Mouse (Mus musculus): ENCODE results near the gene Epas1.

Gene Epas1

GRCm38 (mm10) chr17:86757621-86758020 is 4.1 kb downstream of the Epas1 start:
- DNase-seq, result no peak

GRCm38 (mm10) chr17:86761859-86762258 is 8.4 kb downstream of the Epas1 start:
- no peak for DNase-seq

- DNase-seq, result no peak
These were observed 9.2 kb downstream of the Epas1 start for GRCm38 (mm10) chr17:86762479-86763242.

DNA sequence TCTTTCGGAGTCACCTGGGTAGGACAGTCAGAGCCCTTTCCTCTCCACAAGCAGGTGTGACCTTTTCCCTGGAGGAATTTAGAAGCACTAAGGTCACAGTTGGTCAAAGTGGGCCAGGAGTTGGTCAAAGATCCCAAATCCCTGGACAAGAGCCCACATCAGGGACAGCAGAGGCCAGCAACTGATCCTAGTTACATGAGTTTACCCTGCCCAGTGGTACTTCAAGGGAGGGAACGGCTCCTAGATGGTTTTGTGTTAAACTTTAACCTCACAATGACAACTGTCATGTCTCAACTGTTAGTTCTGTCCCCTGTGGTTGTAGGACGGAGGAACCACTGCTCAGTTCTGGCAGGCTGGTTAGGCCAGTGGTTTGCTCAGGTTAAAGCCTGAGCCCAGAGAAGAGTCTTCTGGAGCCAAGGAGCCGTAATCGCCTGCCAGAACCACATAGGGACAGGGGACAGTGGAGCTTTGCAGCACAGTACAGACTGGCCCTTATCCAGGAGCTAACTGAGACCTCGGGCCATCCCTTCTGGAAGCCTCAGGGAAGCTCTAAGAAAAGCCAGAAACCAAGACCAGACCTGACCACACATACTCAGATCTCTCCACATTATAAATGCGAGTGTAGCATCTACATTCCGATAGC is 12.4 kb downstream of the Epas1 start:
- DNase-seq, result no peak

GRCm38 (mm10) chr17:86766412-86766811 is 12.9 kb downstream of the Epas1 start:
- no peak for DNase-seq

DNA sequence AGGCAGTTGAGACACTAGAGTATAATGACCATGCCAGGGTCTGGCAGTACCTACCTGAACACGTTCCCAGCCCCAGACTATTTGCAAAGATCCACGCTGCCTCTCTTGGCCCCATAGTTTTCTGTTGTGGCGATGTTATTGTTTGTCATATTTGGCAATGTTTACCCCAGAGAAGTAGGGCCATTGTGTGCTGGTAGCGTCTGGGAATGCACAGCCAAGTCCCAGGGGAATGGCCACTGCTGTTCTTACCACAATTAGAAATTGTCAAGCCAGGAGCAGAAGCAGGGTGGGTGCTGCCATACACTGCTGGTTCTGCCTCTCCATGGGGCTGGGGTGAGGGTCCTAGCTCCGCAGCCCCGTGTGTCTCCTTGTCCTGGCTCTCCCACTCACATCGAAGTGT is 15.1 kb downstream of the Epas1 start:
- DNase-seq, result peak; percentile 29

DNA sequence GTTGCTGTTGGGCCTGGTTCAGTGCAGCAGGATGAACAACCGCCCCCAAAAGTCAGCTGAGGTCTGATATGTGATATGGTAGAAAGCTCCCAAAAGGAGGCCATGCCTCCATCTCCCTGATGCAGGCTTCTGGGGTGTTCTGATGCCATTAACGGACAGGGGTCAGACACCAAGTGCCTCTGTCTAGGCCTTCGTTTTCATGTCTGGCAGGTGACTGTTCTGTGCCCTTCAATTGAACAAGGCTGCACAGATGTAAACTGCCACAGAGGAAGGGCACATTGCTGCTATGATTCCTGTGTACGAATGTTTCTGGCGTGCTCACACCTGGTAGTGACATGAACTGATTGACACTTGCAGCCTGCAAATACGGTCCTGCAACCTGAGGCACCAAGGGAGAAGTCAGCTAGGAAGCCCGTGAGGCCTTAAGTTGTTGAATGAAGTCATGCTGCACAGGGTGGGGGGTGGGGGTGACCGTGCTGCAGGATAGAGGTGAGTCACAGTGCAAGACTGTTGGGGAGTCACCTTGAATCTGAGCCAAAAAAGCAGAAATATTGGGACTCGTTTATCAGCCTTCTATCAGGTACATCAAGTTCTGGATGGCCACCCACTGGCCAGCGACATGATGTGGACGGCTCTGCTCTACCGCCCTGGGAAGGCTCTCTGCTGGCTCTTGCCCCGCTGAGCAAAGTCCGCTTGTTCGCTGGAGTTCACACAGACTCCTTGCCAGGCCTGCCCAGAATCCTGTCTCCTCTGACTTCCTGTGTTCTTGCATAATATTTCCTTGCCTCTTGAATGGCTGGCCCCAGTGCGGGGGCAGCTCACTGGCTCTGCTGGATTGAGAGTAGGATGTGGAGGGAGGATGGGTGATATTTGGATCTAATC is 16.1 kb downstream of the Epas1 start:
- peak; percentile 92 for DNase-seq

GRCm38 (mm10) chr17:86770848-86771247 is 17.3 kb downstream of the Epas1 start:
- DNase-seq, result no peak

DNA sequence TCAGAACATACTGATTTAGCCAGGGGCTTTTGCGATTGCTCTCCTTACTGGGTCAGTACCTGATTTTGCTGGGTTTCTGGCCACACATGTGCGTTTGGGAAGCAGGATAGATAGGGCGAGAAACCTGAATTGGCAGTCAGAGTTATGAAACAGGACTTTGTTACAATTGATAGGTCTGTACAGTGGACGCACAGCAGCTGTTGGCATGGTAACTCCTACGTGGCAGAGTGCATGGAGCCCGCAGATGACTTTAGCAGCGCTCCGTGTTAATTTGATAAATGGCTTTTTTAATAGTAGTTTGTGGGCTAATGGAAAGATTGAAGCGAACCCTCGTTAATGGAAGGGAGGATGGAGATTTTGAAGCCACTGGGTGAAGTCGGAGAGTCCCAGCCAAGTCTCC is 18.5 kb downstream of the Epas1 start:
- no peak for DNase-seq

DNA sequence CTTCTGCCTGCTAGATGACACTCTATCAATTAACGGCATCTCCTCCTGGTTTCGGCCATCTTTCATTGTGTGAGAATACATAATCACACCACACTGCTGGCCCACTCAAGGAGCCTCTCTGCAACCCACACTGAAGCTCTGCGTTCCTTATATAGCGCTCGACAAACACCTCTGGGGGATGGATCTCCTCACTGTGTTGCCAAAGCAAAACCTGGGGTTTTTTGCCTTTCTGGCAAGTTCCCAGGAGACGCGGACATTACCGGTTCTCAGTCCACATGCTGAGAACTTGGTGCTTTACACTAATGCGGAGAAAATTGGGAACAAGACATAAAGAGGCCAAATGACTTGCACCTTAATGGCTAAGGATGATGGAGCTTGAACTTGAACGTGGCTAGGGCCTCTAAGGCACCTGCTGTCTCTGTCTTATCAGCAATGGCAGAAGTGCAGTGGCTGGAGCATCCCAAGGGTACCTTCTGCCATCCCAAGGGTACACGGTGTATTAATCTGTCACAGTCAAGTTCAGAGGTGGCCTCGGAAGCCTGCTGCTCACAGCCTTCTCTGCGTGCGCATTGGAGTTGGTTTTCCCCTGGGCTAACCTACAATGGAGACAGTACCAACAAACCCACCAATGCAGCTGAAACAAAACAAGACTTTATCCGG is 19.6 kb downstream of the Epas1 start:
- no peak for DNase-seq

GRCm38 (mm10) chr17:86776538-86776937 is 23.0 kb downstream of the Epas1 start:
- DNase-seq, result peak; percentile 34

- no peak for DNase-seq
These were observed 24.6 kb downstream of the Epas1 start for GRCm38 (mm10) chr17:86778147-86778546.

DNA sequence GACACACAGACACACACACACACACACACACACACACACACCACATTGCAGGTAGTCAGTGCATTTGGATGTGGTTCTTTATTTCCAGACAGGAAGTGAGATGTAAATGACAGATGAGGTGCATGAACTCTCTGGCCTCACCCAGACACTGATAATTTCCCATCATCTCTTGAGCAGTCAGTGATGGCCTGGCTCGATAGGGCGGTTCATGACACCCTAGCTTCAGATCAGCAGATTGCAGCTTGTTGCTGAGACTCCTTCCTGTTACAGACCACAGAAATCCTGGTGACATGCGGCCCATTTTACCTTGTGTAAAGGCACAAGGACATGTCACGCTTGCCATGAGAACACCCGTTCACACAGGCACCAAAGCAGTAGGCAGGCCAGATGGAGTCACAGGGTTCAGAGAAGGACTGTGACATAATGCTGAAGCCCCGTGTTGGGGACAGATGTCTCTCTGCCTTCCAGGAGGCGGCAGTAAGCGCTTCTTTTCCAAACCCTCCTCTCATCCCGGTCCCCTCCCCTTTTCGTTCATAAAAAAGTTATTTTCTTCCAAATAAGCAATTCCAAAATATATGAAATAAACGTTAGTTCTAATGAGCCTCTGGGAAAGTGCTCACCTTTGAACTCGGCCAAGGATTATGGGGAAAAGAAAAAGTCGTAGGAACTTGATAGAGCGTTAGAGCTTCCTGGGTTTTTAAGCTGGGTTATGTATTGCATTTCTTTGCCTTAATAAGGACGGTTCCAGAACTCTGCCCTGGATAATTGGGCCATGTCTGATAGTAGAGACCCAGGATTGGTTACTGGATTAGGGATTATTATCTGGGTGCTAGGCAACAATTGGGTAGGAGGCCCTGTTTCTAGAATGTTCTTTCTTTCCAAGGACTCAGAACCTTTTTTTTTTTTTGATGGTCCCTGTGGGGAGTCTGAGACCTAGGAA is 26.0 kb downstream of the Epas1 start:
- no peak for DNase-seq

DNA sequence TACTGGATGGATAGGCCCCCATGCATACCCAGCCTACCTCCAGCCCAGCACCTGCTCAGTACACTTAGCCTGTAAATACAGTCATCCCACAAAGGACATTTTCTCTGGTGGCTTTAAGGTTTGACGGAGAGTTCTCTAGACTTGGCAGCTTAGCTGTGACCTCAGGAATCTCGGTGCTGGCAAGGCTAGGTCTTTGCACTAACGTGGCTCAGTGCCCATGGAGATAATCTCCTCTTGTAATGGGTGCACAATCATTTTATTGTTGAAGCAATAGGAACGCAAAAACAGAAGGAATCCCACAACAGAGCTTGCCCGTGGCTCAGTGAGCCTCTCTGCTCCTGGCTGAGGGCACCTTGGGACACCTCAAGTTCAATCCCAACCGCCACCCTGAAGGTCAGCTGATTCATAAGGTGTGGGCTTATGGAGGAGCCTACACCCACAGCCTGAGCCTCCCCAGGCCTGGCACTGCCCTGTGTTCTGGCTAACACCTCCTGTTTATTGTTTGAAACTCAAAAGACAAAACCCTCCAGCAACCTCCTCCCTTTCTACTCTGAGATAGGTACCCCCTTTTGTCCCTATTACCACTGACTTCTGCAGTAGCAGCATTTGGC is 27.3 kb downstream of the Epas1 start:
- no peak for DNase-seq

DNA sequence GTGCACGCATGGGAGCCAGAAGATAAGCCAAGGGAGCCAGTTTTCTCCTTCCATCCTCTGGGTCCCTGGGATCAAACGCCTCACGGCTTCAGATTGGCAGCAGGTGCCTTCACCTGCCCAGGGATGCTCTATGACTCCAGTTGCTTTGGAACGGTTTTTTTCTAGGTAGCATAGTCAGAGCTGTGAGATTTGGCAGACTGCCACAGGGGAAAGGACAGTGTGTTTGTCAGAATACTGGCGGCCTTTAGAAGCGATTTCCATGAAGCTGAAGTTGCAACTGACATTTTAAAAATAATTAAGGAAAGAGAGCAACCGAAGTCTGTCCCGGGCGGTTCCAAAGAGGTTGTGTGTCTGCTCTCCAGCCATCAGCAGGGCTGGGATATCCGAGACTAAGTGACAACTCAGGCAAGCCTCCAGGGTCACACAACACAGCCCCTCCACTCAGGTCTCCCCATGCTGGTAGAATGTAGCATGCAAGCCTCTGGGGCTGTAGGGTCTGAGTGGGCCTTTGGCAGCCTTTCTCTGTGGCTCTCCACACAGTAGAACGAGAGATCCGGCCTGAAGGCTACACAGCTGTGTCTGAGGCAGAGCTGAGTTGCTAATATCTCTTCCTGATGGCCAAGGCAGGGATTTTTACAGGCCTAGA is 28.4 kb downstream of the Epas1 start:
- DNase-seq, result peak; percentile 76

DNA sequence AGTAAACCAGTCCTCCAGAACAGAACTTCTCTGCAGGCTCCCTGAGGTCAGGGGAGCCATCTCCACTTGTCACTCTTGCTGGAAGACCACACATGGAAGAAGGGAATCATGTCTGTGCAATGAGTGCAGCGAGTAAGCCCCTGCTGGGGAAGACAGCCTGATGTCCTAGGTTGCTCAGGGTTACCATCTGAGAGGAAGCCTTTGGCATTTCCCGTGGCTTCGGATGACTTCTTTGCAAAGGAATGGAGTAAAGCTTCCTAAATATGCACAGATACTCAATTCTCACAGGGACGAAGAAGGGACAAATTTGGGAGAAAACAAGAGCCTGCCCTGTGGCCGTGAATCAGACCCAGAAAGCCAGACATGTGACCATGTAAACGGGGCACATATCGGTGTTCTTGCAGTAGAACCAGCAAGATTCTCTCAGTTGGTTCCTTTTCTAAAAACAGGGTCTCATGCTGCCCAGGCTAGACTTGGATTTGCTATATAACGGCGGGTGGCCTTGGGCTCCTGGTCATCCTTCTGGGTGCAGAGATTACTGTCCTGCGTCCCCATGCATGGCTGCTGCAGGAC is 31.0 kb downstream of the Epas1 start:
- DNase-seq, result no peak

DNA sequence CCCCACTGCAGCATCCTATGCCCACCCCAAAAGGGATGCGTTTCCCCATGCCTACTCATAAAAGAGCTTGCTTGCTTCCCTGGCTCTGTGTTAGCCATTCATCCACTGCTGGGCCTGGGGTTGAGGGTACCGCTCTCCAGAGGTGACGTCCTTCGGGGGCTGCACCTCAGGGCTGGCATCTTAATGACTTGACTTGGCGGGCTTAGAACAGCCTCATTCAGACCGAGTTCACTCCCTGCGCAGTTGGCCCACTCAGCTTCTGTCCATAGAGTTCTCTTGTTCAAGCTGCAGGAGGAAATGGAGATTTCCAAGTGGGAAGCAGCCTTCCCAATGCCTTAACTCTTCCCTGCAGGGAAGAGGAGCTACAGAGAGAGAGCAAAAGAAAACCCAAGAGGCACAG is 32.1 kb downstream of the Epas1 start:
- no peak for DNase-seq

DNA sequence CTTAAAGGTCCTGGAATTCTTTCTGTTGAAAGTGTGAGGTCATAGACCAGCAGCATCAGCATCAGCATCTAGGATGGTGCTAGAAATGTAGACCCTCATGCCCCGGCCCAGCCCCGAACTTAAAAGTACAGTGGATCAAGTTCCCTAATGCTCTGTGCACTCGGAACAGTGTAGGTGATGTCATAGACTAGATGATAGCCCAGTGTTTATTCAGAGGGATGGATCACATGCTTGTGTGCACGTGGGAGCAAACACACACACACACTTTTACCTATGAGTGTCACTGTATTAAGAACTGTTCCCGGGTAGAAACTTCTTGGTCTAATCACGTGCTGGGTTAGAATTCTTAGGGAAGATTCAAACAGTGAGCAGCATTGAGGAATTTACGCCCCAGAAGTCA is 33.0 kb downstream of the Epas1 start:
- no peak for DNase-seq

GRCm38 (mm10) chr17:86787805-86788204 is 34.3 kb downstream of the Epas1 start:
- no peak for DNase-seq

DNA sequence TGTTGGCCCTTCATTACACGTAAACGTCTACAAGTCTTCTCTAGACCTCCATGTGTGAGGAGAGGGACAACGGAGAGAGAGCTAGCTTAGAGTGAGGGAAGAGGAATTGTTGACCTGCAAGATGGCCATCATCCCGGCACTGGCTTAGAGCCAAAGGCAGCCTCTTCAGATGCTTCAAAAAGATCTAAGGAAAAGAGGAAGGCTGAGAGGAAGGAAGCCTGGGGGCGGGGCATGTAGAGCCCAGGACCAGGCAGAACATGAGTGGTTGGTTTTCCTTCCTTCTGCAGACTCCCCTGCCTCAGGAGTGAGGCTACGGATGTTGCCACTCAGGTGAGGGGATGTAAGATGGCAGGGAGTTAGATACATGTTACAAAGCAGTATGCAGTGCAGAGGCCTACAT is 34.8 kb downstream of the Epas1 start:
- peak; percentile 56 for DNase-seq

DNA sequence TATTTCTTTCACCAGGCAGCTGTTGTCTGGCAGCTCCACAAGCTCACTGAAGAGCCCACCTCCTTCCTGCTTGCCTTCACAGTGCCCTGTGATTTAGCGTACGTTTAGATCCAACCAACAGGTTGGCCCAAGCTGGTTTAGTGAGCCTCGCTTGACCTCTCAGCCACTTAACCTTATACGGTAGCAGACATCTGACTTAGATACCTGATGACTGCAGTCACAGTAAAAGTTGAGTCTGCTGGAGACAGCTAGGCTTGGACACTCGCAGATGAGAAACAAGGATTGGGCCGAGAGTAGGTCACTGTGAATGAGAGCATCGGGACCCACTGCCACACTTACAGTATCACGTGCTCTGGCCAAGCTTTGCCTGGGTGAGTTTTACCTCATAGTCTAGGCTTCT is 38.4 kb downstream of the Epas1 start:
- DNase-seq, result no peak
